Mouse (Mus musculus): ENCODE results near the gene Anxa3. TPM values are rescaled to one million over a fixed set of nuclear protein-coding genes. Genes with fewer than 3 reads are reported as not detected.
A peak's percentile ranks its signal among the peaks of the same experiment; 100 is the strongest.

Gene Anxa3
- polyA plus RNA-seq, 1 experiment from 2014 or later: 52.5 TPM

DNA sequence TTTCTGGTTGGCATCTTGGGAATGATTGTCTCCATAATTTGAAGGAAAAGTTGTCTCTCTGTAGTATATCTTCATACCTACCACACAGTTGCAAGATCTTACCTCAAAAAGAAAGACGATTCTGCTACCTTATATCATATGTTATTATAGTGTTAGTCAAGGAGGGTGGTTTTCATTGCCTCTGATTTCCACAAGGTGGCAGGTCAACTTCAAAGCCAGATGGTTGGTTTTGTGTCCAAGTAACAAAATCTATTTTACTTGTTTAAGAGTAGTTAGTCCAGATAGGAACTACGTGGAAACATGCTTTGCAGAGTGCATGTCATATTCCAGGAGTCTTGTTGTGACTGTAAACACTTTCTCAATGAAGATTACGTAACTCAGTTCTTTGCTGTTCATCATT, 61.2 kb downstream of the Anxa3 start:
- no peaks in the 10 kb centered on the region for H3K9me3 ChIP-seq
- no peak overlapping the region for H3K27ac ChIP-seq
- no peaks in the 10 kb centered on the region for H3K27me3 ChIP-seq (ENCODE audit: insufficient read depth, poor library complexity, severe bottlenecking)
- DNase-seq (ENCODE audit: low spot score): no peak
- H3K4me1 ChIP-seq (replicated peaks): no peaks in the 10 kb centered on the region; the same call in 1 of the 2 replicates
- H3K36me3 ChIP-seq: no peaks in the 10 kb centered on the region
- no peak overlapping the region for H3K4me3 ChIP-seq
- WGBS: 89% methylated on average over 3 of the region's 3 CpGs

- DNase-seq (ENCODE audit: low spot score): no peak
- 89% methylated on average over 1 of the region's 1 CpGs for WGBS
- H3K4me1 ChIP-seq (replicated peaks): no peaks in the 10 kb centered on the region
- H3K36me3 ChIP-seq: no peaks in the 10 kb centered on the region
- H3K4me3 ChIP-seq: no peak overlapping the region
- no peaks in the 10 kb centered on the region for H3K27me3 ChIP-seq (ENCODE audit: insufficient read depth, poor library complexity, severe bottlenecking)
- H3K27ac ChIP-seq: no peak overlapping the region
- H3K9me3 ChIP-seq: no peaks in the 10 kb centered on the region
These were observed 66.8 kb downstream of the Anxa3 start for GRCm38 (mm10) chr5:96859938-96860337.

DNA sequence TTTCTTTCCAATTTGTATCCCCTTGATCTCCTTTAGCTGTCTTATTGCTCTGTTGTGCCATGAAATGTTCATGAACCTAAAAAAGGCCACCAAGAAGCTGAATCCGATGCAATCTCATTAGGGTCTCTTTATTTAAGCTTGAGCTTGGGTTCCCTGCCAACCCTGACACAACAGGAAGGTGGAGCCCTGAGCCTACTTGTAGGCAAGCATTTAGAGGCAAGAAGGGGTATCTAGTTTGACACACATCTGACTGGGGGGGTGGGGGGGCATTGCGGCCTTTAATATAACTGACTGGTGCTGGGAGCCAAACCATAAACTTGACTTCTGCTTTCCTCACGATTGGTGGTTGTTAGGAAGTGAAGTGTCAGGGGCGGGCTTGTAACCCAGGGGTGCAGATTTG, 74.0 kb downstream of the Anxa3 start:
- no peak overlapping the region for H3K27ac ChIP-seq
- no peaks in the 10 kb centered on the region for H3K9me3 ChIP-seq
- 91% methylated on average over 4 of the region's 4 CpGs for WGBS
- no peak for DNase-seq (ENCODE audit: low spot score)
- H3K4me1 ChIP-seq (replicated peaks): no peaks in the 10 kb centered on the region
- H3K4me3 ChIP-seq: no peak overlapping the region
- no peaks in the 10 kb centered on the region for H3K27me3 ChIP-seq (ENCODE audit: insufficient read depth, poor library complexity, severe bottlenecking)
- H3K36me3 ChIP-seq: no peaks in the 10 kb centered on the region

DNA sequence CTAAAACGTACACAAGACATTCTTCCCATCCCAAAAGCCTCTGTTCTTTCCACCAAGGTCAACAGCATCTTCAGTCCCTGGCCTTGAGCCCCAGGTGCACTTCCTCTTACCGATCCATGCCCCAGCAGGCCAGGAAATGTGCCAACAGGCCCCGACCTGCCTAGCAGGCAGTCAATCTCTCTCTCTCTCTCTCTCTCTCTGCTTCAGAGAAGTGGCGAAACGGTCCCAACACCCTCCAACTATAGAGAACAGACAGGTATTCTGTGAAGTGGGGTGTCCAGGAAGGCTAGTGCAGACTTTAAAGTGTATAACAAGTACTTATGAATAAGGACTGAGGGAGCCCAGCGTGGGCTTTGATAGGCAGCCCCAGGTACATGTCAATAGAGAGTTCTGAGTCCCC, 75.8 kb downstream of the Anxa3 start:
- Histone ChIP-seq H3K27ac (no peak overlapping the region), H3K36me3 (no peaks in the 10 kb centered on the region), H3K4me3 (no peak overlapping the region), H3K9me3 (no peaks in the 10 kb centered on the region), H3K27me3 (ENCODE audit: insufficient read depth, poor library complexity, severe bottlenecking) (no peaks in the 10 kb centered on the region), H3K4me1 (replicated peaks) (no peaks in the 10 kb centered on the region)
- DNase-seq (ENCODE audit: low spot score): no peak
- 71% methylated on average over 6 of the region's 6 CpGs for WGBS

DNA sequence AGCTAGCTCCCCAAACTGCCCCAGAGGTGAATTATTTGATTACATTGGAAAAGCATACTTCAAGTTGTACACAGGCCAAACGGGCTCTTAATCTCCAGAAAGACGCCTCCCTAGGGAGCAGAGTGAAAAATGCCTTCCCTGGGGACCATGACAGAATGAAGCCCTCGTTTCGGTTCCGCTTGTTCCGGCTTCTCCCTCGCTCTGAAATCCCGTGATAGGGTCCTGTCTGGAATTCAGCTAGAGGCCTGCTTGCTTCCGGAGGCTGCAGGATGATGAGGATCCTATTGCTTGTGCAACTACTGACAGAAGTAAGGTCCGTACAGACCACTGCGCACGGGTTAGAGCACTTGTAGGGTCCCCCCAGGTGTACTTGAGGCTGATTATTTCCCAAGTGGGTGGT, 77.9 kb downstream of the Anxa3 start:
- 84% methylated on average over 12 of the region's 12 CpGs for WGBS
- DNase-seq (ENCODE audit: low spot score): no peak
- H3K36me3 ChIP-seq: no peaks in the 10 kb centered on the region
- no peaks in the 10 kb centered on the region for H3K9me3 ChIP-seq
- H3K4me3 ChIP-seq: no peak overlapping the region
- H3K27ac ChIP-seq: no peak overlapping the region
- H3K4me1 ChIP-seq (replicated peaks): no peaks in the 10 kb centered on the region
- no peaks in the 10 kb centered on the region for H3K27me3 ChIP-seq (ENCODE audit: insufficient read depth, poor library complexity, severe bottlenecking)

DNA sequence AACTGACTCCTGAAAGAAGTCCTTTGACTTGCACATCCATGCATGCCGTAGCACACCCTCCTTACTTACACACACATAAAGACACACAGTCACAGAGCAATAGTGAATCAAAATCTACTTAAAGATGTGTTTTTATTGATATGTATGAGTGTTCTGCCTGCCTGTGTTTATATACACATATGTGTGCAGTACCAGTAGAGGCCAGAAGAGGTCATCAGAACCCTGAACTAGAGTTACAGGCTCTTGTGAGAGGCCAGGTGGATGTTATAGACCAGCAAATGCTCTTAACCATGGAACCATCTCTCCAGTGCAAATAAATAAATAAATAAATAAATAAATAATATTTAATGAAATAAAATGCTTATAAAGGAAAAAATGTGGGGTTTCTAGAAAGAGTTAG, 85.0 kb downstream of the Anxa3 start:
- H3K4me3 ChIP-seq: no peak overlapping the region
- 0 out of 2 replicates have a peak, but pooled peaks cover 2% of the 10 kb centered on the region for H3K9me3 ChIP-seq
- peak; percentile 15 for DNase-seq (ENCODE audit: low spot score)
- 91% methylated on average over 1 of the region's 1 CpGs for WGBS
- no peaks in the 10 kb centered on the region for H3K36me3 ChIP-seq
- peaks cover 3% of the 10 kb centered on the region; the same call in 1 of the 2 replicates for H3K4me1 ChIP-seq (replicated peaks)
- no peaks in the 10 kb centered on the region for H3K27me3 ChIP-seq (ENCODE audit: insufficient read depth, poor library complexity, severe bottlenecking)
- no peak overlapping the region for H3K27ac ChIP-seq

DNA sequence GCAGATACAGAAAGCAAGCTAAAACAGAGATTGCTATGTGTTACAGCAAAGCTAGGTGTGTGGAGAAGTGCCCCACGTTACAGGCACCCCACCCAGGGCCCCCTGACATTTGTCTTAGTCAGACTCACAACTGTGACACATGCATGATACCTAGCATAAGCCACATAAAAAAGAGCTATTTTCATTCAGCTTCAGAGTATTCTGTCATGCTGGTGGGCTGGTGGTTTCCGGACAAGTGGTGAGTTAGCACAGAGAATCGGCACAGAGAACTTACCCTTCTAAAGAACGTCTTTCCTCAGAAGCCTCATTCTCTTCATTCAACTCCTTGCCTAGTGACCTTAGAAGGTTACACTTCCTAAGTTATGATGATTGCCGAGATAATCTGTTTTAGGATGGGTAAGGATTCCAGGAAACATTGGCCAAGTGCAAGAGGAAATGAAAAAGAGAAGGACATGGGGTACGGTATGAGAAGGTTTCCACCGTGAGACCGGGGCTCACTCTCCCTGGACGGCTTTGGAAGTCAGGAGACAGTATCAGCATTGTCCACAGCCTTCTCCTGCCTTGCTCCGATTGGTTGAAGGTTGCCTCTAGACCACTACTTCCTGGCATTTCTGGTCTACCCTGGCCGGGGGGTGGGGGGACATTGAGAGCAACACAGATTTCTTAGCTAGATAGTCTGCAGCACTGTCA, 85.9 kb downstream of the Anxa3 start:
- Histone ChIP-seq H3K27ac (no peak overlapping the region), H3K4me1 (replicated peaks) (peaks cover 3% of the 10 kb centered on the region; the same call in 1 of the 2 replicates), H3K27me3 (ENCODE audit: insufficient read depth, poor library complexity, severe bottlenecking) (no peaks in the 10 kb centered on the region), H3K4me3 (no peak overlapping the region), H3K36me3 (no peaks in the 10 kb centered on the region), H3K9me3 (0 out of 2 replicates have a peak, but pooled peaks cover 2% of the 10 kb centered on the region)
- WGBS: 95% methylated on average over 11 of the region's 11 CpGs
- DNase-seq (ENCODE audit: low spot score): no peak

DNA sequence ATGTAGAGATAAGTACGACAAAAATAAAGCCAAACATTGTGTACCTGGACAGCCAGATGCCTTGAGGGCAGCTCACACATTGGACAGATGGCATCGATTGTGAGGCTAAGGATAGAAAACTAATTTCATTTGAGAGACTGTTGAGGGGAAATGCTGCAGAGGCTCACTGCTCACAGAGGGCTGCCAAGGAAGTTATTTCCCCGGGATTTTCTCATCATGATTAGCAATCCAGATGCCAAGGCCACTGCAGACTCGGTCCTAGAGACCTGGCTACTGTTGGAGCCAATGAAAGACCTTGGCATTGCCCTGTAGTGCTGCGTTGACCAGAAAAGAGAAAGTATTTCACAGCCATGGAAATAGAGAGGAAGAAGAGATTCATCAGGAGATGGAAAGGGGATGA, 87.1 kb downstream of the Anxa3 start:
- Histone ChIP-seq H3K4me1 (replicated peaks) (peaks cover 3% of the 10 kb centered on the region; the same call in 1 of the 2 replicates), H3K27ac (no peak overlapping the region), H3K9me3 (0 out of 2 replicates have a peak, but pooled peaks cover 2% of the 10 kb centered on the region), H3K27me3 (ENCODE audit: insufficient read depth, poor library complexity, severe bottlenecking) (no peaks in the 10 kb centered on the region), H3K4me3 (no peak overlapping the region), H3K36me3 (no peaks in the 10 kb centered on the region)
- DNase-seq (ENCODE audit: low spot score): no peak
- WGBS: 91% methylated on average over 5 of the region's 5 CpGs

DNA sequence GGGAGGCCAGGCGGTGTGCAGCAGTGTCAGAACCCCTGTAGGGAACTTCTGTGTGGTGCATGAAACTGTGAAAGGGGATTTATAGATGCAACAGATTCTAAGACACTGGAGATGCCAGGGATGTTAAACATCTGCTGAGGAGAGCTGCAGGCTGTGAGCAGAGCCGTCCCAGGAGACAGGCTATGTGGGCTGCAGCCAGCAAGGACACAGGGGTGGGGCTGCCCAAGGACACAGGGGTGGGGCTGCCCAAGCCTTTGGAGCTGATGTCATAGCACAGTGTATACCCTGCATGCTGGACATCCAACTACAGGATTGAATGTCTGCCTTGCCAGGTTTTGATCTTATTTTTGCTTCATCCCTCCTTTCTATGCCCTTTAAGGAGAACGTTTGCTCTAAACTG, 88.0 kb downstream of the Anxa3 start:
- Histone ChIP-seq H3K27me3 (ENCODE audit: insufficient read depth, poor library complexity, severe bottlenecking) (no peaks in the 10 kb centered on the region), H3K27ac (no peak overlapping the region), H3K36me3 (no peaks in the 10 kb centered on the region), H3K9me3 (0 out of 2 replicates have a peak, but pooled peaks cover 2% of the 10 kb centered on the region), H3K4me3 (no peak overlapping the region), H3K4me1 (replicated peaks) (peaks cover 3% of the 10 kb centered on the region; the same call in 1 of the 2 replicates)
- 78% methylated on average over 3 of the region's 3 CpGs for WGBS
- no peak for DNase-seq (ENCODE audit: low spot score)

- Histone ChIP-seq H3K36me3 (no peaks in the 10 kb centered on the region), H3K4me3 (no peak overlapping the region), H3K27ac (no peak overlapping the region), H3K4me1 (replicated peaks) (peaks cover 3% of the 10 kb centered on the region; the same call in 1 of the 2 replicates), H3K9me3 (0 out of 2 replicates have a peak, but pooled peaks cover 2% of the 10 kb centered on the region), H3K27me3 (ENCODE audit: insufficient read depth, poor library complexity, severe bottlenecking) (no peaks in the 10 kb centered on the region)
- 79% methylated on average over 3 of the region's 3 CpGs for WGBS
- DNase-seq (ENCODE audit: low spot score): no peak
These were observed 88.5 kb downstream of the Anxa3 start for GRCm38 (mm10) chr5:96881613-96882012.

- Histone ChIP-seq H3K36me3 (no peaks in the 10 kb centered on the region), H3K27me3 (ENCODE audit: insufficient read depth, poor library complexity, severe bottlenecking) (no peaks in the 10 kb centered on the region), H3K9me3 (no peaks in the 10 kb centered on the region), H3K27ac (no peak overlapping the region), H3K4me3 (no peak overlapping the region), H3K4me1 (replicated peaks) (peaks cover 3% of the 10 kb centered on the region; the same call in 1 of the 2 replicates)
- 90% methylated on average over 7 of the region's 7 CpGs for WGBS
- DNase-seq (ENCODE audit: low spot score): no peak
These were observed 92.1 kb downstream of the Anxa3 start for GRCm38 (mm10) chr5:96885202-96885601.

GRCm38 (mm10) chr5:96888396-96888795, 95.3 kb downstream of the Anxa3 start:
- Histone ChIP-seq H3K4me3 (no peak overlapping the region), H3K9me3 (no peaks in the 10 kb centered on the region), H3K36me3 (no peaks in the 10 kb centered on the region), H3K4me1 (replicated peaks) (no peaks in the 10 kb centered on the region), H3K27ac (no peak overlapping the region), H3K27me3 (ENCODE audit: insufficient read depth, poor library complexity, severe bottlenecking) (no peaks in the 10 kb centered on the region)
- WGBS: 92% methylated on average over 3 of the region's 3 CpGs
- DNase-seq (ENCODE audit: low spot score): no peak

GRCm38 (mm10) chr5:96890367-96890766, 97.2 kb downstream of the Anxa3 start:
- Histone ChIP-seq H3K4me3 (no peak overlapping the region), H3K27ac (no peak overlapping the region), H3K4me1 (replicated peaks) (no peaks in the 10 kb centered on the region), H3K9me3 (no peaks in the 10 kb centered on the region), H3K36me3 (no peaks in the 10 kb centered on the region), H3K27me3 (ENCODE audit: insufficient read depth, poor library complexity, severe bottlenecking) (no peaks in the 10 kb centered on the region; the same call in 1 of the 2 replicates)
- 86% methylated on average over 5 of the region's 5 CpGs for WGBS
- DNase-seq (ENCODE audit: low spot score): no peak

Measured in hindbrain, embryonic 10.5 days (tissue).